Mouse (Mus musculus): ENCODE results near the gene Glis3. TPM values are rescaled to one million over a fixed set of nuclear protein-coding genes. Genes with fewer than 3 reads are reported as not detected.

Glis3 gene
- polyA plus RNA-seq, 1 experiment from 2014 or later = 0.15 TPM

GRCm38 (mm10) chr19:28305510-28305909 is 374.4 kb downstream of the Glis3 start:
- Histone ChIP-seq H3K9ac (no peak overlapping the region), H3K27ac (replicated peaks) (no peak overlapping the region), H3K4me2 (no peak overlapping the region), H3K4me1 (replicated peaks) (no peaks in the 10 kb centered on the region), H3K36me3 (replicated peaks) (no peaks in the 10 kb centered on the region), H3K9me3 (replicated peaks) (no peaks in the 10 kb centered on the region), H3K27me3 (no peaks in the 10 kb centered on the region), H3K4me3 (replicated peaks) (no peak overlapping the region)
- ATAC-seq (ENCODE audit: insufficient read depth) = no peak
- WGBS (ENCODE audit: insufficient replicate concordance) = 57% methylated on average over 4 of the region's 4 CpGs

GRCm38 (mm10) chr19:28302831-28303242 is 377.0 kb downstream of the Glis3 start:
- Histone ChIP-seq H3K9me3 (replicated peaks) (no peaks in the 10 kb centered on the region), H3K27me3 (no peaks in the 10 kb centered on the region), H3K27ac (replicated peaks) (no peak overlapping the region), H3K9ac (no peak overlapping the region), H3K36me3 (replicated peaks) (no peaks in the 10 kb centered on the region), H3K4me1 (replicated peaks) (no peaks in the 10 kb centered on the region), H3K4me2 (no peak overlapping the region), H3K4me3 (replicated peaks) (no peak overlapping the region)
- ATAC-seq (ENCODE audit: insufficient read depth) = no peak
- WGBS (ENCODE audit: insufficient replicate concordance) = 49% methylated on average over 2 of the region's 2 CpGs

GRCm38 (mm10) chr19:28300226-28300625 is 379.7 kb downstream of the Glis3 start:
- WGBS (ENCODE audit: insufficient replicate concordance) = 75% methylated on average over 8 of the region's 8 CpGs

GRCm38 (mm10) chr19:28299211-28299775 is 380.6 kb downstream of the Glis3 start:
- H3K27ac ChIP-seq (replicated peaks) = no peak overlapping the region
- no peaks in the 10 kb centered on the region for H3K27me3 ChIP-seq
- ATAC-seq (ENCODE audit: insufficient read depth) = no peak
- no peaks in the 10 kb centered on the region for H3K9me3 ChIP-seq (replicated peaks)
- no peak overlapping the region for H3K4me2 ChIP-seq
- H3K4me1 ChIP-seq (replicated peaks) = no peaks in the 10 kb centered on the region
- no peaks in the 10 kb centered on the region for H3K36me3 ChIP-seq (replicated peaks)
- H3K4me3 ChIP-seq (replicated peaks) = no peak overlapping the region
- WGBS (ENCODE audit: insufficient replicate concordance) = 62% methylated on average over 11 of the region's 11 CpGs
- no peak overlapping the region for H3K9ac ChIP-seq

More at GRCm38 (mm10) chr19:28300226-28300625, 379.7 kb downstream of the Glis3 start:
- H3K4me2 ChIP-seq = no peak overlapping the region
- no peak overlapping the region for H3K4me3 ChIP-seq (replicated peaks)
- no peaks in the 10 kb centered on the region for H3K36me3 ChIP-seq (replicated peaks)
- H3K27ac ChIP-seq (replicated peaks) = no peak overlapping the region
- no peaks in the 10 kb centered on the region for H3K9me3 ChIP-seq (replicated peaks)
- no peaks in the 10 kb centered on the region for H3K27me3 ChIP-seq
- ATAC-seq (ENCODE audit: insufficient read depth) = no peak
- H3K4me1 ChIP-seq (replicated peaks) = no peaks in the 10 kb centered on the region
- H3K9ac ChIP-seq = no peak overlapping the region

- Histone ChIP-seq H3K4me3 (replicated peaks) (no peak overlapping the region), H3K27ac (replicated peaks) (no peak overlapping the region), H3K4me1 (replicated peaks) (no peaks in the 10 kb centered on the region), H3K9ac (no peak overlapping the region), H3K9me3 (replicated peaks) (no peaks in the 10 kb centered on the region), H3K4me2 (no peak overlapping the region), H3K36me3 (replicated peaks) (no peaks in the 10 kb centered on the region), H3K27me3 (no peaks in the 10 kb centered on the region)
- ATAC-seq (ENCODE audit: insufficient read depth) = no peak
- WGBS (ENCODE audit: insufficient replicate concordance) = 66% methylated on average over 9 of the region's 9 CpGs
Observed at GRCm38 (mm10) chr19:28298669-28299068, 381.2 kb downstream of the Glis3 start.

- Histone ChIP-seq H3K9ac (no peak overlapping the region), H3K27ac (replicated peaks) (no peak overlapping the region), H3K27me3 (no peaks in the 10 kb centered on the region), H3K36me3 (replicated peaks) (no peaks in the 10 kb centered on the region), H3K9me3 (replicated peaks) (no peaks in the 10 kb centered on the region), H3K4me3 (replicated peaks) (no peak overlapping the region), H3K4me1 (replicated peaks) (no peaks in the 10 kb centered on the region), H3K4me2 (no peak overlapping the region)
- WGBS (ENCODE audit: insufficient replicate concordance) = 47% methylated on average over 4 of the region's 4 CpGs
- no peak for ATAC-seq (ENCODE audit: insufficient read depth)
Observed at GRCm38 (mm10) chr19:28291596-28291995, 388.3 kb downstream of the Glis3 start.

- Histone ChIP-seq H3K9me3 (replicated peaks) (no peaks in the 10 kb centered on the region), H3K27me3 (no peaks in the 10 kb centered on the region), H3K36me3 (replicated peaks) (no peaks in the 10 kb centered on the region), H3K4me3 (replicated peaks) (no peak overlapping the region), H3K27ac (replicated peaks) (no peak overlapping the region), H3K4me1 (replicated peaks) (no peaks in the 10 kb centered on the region), H3K9ac (no peak overlapping the region), H3K4me2 (no peak overlapping the region)
- 53% methylated on average over 4 of the region's 4 CpGs for WGBS (ENCODE audit: insufficient replicate concordance)
- no peak for ATAC-seq (ENCODE audit: insufficient read depth)
Observed at GRCm38 (mm10) chr19:28289457-28289856, 390.4 kb downstream of the Glis3 start.

GRCm38 (mm10) chr19:28287431-28287830 is 392.4 kb downstream of the Glis3 start:
- ATAC-seq (ENCODE audit: insufficient read depth) = no peak
- Histone ChIP-seq H3K27me3 (no peaks in the 10 kb centered on the region), H3K36me3 (replicated peaks) (no peaks in the 10 kb centered on the region), H3K4me2 (no peak overlapping the region), H3K9me3 (replicated peaks) (no peaks in the 10 kb centered on the region), H3K4me1 (replicated peaks) (no peaks in the 10 kb centered on the region), H3K4me3 (replicated peaks) (no peak overlapping the region), H3K9ac (no peak overlapping the region), H3K27ac (replicated peaks) (no peak overlapping the region)
- WGBS (ENCODE audit: insufficient replicate concordance) = 35% methylated on average over 2 of the region's 2 CpGs

GRCm38 (mm10) chr19:28284098-28284569 is 395.7 kb downstream of the Glis3 start:
- Histone ChIP-seq H3K27me3 (no peaks in the 10 kb centered on the region), H3K4me1 (replicated peaks) (no peaks in the 10 kb centered on the region), H3K9me3 (replicated peaks) (no peaks in the 10 kb centered on the region), H3K9ac (no peak overlapping the region), H3K4me2 (no peak overlapping the region), H3K36me3 (replicated peaks) (no peaks in the 10 kb centered on the region), H3K27ac (replicated peaks) (no peak overlapping the region), H3K4me3 (replicated peaks) (no peak overlapping the region)
- no peak for ATAC-seq (ENCODE audit: insufficient read depth)
- WGBS (ENCODE audit: insufficient replicate concordance) = 66% methylated on average over 7 of the region's 7 CpGs

GRCm38 (mm10) chr19:28283241-28284097 is 396.4 kb downstream of the Glis3 start:
- H3K4me2 ChIP-seq = no peak overlapping the region
- ATAC-seq (ENCODE audit: insufficient read depth) = no peak
- no peaks in the 10 kb centered on the region for H3K36me3 ChIP-seq (replicated peaks)
- H3K27me3 ChIP-seq = no peaks in the 10 kb centered on the region
- H3K27ac ChIP-seq (replicated peaks) = no peak overlapping the region
- H3K9ac ChIP-seq = no peak overlapping the region
- H3K4me1 ChIP-seq (replicated peaks) = no peaks in the 10 kb centered on the region
- no peaks in the 10 kb centered on the region for H3K9me3 ChIP-seq (replicated peaks)
- WGBS (ENCODE audit: insufficient replicate concordance) = 67% methylated on average over 7 of the region's 7 CpGs
- H3K4me3 ChIP-seq (replicated peaks) = no peak overlapping the region

- ATAC-seq (ENCODE audit: insufficient read depth) = no peak
- no peaks in the 10 kb centered on the region for H3K4me1 ChIP-seq (replicated peaks)
- WGBS (ENCODE audit: insufficient replicate concordance) = 57% methylated on average over 4 of the region's 4 CpGs
- no peak overlapping the region for H3K9ac ChIP-seq
- H3K27me3 ChIP-seq = no peaks in the 10 kb centered on the region
- no peak overlapping the region for H3K27ac ChIP-seq (replicated peaks)
- no peak overlapping the region for H3K4me3 ChIP-seq (replicated peaks)
- no peaks in the 10 kb centered on the region for H3K36me3 ChIP-seq (replicated peaks)
- no peaks in the 10 kb centered on the region for H3K9me3 ChIP-seq (replicated peaks)
- no peak overlapping the region for H3K4me2 ChIP-seq
Observed at GRCm38 (mm10) chr19:28281405-28281804, 398.5 kb downstream of the Glis3 start.
